Mouse (Mus musculus) natural killer cell, adult 2 months (primary cell): Measurements from ENCODE around the gene 6430571L13Rik.
"Not testable (repeated sequence)": the region's sequence is repeated elsewhere in the genome, so short reads cannot be mapped to it uniquely, and the experiment has no call there.

Source experiments
- DNase-seq, 2 experiments: peaks; one replicate each; pipeline ENCODE4 v3.0.0; 2022; ENCODE audit warnings: low spot score in 2 of 2

6430571L13Rik gene

DNA sequence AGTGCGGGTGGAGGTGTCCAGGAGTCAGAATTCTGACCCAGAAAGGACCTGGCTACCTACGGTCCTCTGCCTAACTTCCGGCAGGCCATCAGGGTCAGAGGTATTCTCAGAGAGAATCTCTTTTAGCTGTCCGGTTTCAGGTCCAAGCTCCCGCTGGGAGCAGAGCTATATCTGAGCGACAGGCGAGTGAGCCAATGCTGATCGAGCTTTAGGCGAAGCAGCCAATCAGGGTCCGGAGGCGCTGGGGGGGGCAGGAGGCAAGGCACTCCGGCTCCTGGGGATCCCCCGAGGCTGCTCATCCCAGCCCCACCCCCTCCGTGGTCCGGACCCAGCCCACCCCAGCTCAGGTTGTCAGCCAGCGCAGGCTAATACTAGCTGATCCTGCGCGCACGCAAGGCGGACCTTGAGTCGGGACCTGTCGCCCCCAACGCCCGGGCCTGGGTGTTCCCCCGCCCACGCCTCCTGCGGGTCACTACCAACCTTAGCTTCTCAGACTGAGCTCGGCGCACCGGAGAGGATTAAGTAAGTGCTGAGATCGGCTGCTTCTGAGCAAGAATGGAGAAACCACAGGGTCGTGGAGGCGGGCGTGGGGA, at the start of gene 6430571L13Rik:
TSS of gene 6430571L13Rik (plus strand) at position 336 of the 593 bp plus-strand sequence.
- peak; percentile 78 to 85 for DNase-seq

DNA sequence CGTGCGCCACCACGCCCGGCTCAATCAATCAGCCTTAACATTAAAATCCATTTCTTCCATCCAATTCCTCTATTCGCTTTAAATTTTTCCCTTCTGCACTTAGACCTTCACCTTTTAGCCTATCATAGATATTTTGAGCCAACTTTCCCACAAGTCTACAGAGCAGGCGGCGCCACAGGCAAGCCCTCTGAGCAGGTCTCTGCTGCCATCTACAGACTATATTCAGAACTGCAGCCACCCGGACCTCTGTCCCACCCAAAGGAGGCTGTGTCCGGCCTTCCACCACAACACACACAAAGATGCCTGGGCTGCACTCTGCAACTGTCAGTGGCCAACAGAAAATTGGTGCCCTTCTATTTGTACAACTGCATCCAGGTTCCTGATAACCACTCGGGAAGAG, 49.5 kb upstream of the 6430571L13Rik start:
- peak; percentile 83 to 84 for DNase-seq

DNA sequence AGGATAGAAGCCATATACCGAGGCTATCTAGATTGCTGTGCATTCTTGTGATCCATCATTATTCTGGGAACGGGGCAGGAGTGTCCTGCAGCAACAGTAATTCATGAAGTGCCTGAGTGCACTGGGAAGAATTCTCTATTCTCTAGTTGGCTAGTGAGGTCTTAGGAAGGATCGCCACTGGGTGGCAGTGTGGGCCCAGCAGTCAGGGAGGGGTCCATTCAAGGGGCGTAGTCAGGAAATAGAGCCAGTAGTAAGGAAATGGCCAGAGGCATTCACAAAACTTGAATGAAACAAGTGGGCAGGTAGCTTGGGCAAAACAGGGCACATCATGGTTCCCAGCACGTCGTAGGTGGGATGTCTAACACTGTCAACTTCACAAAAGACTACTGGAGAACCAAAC, 46.2 kb upstream of the 6430571L13Rik start:
- DNase-seq: peak; percentile 80 to 81

DNA sequence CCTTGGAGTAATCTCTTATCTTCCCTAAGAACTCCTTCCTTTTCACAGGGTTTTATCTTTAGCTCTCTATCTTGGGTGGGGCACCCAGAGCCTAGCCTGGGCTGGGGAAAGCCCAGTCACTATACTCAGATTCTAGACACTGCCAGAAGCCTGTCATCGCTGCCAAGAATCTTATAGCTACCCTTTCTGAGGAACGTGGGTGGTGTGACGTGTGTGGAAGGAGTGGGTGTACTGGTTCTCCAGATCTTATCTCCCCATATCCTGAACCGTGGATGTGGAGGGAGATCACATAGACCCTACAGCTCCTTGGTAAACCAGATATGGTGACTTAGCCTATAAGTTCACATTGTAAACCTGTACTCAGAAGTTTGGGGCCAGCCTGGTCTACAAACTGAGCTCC, 44.8 kb upstream of the 6430571L13Rik start:
- peak in 1 of 2 experiments; percentile 58 for DNase-seq

DNA sequence AAGGTAGTCTGAATTCAATTTTAAA, 44.6 kb upstream of the 6430571L13Rik start, which contains the start of gene Cish:
TSS of gene Cish (plus strand) at position 11 of the 25 bp plus-strand sequence.
- no peak for DNase-seq

DNA sequence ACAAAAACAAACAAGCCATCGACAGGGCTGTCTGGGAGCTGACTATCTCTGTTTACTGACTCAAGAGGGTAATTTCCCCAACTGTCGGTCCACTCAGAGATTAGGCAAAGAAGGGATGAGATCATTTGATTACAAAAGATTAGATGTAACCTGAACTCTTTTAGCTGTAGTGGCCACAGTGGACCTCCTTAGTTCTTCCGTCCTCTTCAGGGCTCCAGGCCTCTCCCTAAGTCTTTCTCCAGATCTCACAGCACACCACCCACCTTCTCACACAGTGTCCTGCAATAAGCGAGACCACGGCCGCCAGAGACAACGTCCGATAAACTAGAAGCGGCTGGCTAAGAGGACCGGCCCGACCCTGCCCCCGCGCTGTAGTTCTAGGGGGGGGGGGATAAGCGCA, 44.4 kb upstream of the 6430571L13Rik start:
- peak in 1 of 2 experiments; percentile 65 for DNase-seq

DNA sequence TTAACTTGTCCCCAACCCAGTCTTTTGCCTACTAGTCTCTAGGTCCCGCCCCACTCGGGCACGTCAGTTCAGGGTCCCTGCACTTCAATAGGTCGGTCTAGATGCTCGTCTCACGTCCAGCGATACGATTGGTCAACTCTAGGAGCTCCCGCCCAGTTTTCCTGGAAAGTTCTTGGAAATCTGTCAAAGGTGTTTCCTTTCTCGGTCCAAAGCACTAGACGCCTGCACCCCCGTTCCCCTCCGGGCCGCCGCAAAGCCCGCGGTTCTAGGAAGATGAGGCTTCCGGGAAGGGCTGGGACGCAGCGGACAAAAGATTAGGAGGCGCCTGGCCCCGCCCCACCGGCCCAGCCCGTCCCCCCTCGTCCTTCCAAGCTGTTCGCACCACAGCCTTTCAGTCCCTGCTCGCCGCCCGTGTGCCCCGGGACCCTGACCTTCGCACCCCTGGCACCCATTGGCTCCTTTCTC, 43.9 kb upstream of the 6430571L13Rik start:
- peak; percentile 81 for DNase-seq

DNA sequence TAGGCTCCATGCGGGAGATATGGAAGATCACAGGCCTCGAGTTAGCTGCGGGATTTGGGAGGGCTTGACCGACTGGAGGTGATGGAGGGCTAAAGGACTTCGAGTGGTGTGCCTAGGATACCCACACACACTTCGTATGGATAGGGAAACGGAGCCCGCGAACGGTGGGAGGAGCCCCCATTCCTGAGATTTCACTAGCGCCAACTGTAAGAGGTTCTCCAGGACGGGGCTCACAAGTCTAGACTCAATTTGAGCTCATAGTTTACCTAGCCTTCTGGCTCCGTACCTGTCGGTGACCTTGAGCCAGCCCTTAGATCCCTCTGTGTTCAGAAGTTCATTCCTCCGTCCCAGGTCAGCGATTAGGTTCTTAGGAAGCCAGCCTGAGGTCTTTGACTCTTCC, 43.3 kb upstream of the 6430571L13Rik start:
- no peak for DNase-seq

DNA sequence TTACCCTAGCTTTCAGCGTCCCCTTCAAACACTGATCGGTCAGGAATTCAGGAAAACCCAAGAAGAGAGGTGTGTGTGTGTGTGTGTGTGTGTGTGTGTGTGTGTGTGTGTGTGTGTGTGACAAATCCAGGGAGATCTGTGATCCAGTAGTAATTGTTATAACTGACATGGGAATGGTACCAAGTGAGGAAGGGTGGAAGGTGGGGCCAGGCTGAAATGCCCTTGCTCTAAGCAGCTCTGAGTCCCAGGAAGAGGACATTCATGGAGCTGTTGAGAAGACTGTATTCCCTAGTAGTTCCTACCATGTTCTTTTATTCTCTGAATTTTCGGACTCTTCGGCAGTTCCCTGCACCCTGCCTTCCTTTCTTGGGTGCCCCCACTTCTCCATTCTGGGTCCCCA, 42.7 kb upstream of the 6430571L13Rik start:
- no peak for DNase-seq

DNA sequence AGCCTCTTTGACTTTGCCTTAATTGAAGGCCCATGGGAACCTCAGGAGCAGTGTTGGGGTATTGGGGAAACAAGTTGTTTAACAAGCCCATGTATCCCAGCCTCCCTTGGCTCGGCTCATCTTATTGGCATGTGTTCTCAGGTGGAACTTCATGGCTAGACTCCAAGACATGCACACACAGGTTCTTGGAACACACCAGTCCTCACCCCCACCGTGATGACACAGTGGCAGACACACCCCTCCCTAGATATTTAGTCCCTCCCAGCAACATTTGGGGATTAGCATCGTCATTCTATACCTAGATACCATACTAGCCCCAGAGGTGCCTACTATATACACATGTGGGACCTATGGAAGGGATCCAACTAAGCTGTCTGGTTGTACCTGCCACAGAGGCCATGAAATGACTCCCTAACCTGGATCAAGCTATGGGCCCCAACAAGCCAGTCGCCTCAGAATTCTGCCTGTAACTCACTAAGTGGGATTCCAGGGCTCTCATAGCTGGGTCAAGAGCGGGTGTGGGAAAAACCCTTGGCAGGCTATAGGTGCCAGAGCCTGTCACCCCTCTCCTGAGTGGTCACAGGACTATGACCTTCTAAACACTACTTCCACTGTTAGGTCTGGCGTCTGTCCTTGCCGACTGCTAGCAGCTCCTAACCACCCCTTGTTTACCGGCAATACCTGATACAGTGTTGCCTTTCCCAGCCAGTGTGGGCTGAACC, 42.2 kb upstream of the 6430571L13Rik start:
- no peak for DNase-seq

DNA sequence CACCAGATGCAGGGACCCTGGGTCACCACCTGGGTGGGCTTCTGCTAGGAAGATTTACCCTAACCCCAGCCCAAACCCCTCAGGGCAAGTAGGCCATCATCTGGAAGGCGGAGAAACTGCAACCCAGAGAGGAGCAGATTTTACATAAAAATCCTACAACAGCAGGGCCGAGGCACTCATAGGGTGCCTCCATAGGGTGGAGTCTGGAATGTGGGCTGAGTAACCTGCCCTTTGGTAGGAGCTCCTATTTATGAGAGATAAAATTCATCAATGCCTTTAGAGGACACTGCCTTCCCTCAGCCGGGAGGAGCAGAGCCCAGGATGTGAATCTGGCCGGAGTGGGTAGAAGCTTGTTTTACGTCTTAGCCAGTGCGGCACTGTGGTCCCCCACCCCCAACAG, 41.5 kb upstream of the 6430571L13Rik start:
- DNase-seq: no peak

DNA sequence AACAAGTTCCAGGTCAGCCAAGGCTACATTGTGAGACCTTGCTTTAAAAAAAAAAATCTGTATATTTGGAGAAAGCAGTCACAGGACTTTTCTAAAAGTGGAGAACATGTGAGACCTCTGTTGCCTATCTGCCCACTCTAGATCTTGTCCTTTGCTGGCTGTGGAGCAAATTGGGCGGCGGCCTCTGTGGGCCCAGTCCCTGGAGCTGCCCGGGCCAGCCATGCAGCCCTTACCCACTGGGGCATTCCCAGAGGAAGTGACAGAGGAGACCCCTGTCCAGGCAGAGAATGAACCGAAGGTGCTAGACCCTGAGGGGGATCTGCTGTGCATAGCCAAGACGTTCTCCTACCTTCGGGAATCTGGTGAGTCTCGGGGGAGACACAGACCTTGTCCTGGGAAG, 40.6 kb upstream of the 6430571L13Rik start:
- no peak for DNase-seq

DNA sequence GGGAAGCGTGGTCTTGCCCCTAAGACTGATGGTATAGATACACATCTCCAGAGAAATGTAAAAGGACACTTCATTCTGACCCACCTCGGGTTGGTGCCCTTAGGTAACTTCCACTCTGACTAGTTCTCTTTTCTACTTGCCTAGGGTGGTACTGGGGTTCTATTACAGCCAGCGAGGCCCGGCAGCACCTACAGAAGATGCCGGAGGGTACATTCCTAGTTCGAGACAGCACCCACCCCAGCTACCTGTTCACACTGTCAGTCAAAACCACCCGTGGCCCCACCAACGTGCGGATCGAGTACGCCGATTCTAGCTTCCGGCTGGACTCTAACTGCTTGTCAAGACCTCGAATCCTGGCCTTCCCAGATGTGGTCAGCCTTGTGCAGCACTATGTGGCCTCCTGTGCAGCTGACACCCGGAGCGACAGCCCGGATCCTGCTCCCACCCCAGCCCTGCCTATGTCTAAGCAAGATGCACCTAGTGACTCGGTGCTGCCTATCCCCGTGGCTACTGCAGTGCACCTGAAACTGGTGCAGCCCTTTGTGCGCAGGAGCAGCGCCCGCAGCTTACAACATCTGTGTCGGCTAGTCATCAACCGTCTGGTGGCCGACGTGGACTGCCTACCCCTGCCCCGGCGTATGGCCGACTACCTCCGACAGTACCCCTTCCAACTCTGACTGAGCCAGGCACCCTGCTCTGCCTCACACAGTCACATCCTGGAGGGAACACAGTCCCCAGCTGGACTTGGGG, 40.0 kb upstream of the 6430571L13Rik start:
- DNase-seq: no peak

DNA sequence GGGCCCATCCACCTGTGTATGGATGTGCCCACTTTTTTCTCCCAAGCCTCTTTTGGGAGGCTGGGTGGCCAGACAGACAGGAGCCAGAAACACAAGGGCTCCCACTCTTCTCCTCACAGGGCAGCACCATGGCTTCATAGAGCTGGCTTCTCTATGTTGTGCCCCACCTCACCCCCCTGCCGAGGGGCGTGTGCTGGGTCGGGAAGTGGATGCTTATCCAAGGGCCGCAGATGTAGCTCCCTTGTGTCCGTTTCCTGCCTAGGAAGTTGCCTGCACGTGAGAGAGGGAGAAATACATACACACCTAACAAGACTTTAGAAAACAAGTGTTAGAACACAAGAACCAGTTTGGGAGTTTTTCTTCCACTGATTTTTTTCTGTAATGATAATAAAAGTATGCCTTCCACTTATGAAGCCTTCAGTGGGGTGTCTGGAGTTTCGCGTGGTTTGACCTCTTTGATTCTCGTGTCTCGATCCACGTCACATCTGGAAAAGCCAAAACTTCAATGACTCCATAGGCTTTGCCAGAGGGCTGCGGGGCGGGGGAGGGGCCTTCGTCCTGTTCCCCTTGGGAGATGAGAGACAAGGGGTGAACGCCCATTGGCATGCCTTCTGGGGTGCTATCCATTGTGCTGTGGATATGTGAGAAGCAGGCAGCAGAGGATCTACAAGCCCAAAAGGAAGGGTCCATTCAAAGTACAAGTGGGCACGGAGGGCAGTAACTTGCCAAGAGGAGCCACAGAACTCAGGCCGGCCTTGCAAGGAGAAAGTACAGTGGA, 38.7 kb upstream of the 6430571L13Rik start:
- no peak for DNase-seq

DNA sequence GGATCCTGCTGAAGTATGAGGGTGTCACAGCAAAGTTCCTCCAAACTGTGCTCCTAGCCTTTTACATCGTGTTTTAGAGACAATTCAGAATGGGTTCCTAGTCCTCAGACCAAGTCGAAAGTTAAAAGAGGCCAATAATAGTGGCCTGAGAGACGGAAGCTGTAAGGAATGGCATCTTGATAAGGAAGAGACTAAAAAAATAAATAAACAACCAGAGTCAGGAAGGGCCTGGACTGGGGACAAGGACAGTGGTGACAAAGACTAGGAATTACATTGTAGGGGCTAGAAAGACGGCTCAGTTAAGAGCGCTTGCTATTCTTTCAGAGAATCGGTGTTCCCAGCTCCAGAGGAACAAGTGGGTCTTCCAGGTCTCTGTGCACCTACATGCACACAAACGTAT, 37.8 kb upstream of the 6430571L13Rik start:
- DNase-seq: no peak

DNA sequence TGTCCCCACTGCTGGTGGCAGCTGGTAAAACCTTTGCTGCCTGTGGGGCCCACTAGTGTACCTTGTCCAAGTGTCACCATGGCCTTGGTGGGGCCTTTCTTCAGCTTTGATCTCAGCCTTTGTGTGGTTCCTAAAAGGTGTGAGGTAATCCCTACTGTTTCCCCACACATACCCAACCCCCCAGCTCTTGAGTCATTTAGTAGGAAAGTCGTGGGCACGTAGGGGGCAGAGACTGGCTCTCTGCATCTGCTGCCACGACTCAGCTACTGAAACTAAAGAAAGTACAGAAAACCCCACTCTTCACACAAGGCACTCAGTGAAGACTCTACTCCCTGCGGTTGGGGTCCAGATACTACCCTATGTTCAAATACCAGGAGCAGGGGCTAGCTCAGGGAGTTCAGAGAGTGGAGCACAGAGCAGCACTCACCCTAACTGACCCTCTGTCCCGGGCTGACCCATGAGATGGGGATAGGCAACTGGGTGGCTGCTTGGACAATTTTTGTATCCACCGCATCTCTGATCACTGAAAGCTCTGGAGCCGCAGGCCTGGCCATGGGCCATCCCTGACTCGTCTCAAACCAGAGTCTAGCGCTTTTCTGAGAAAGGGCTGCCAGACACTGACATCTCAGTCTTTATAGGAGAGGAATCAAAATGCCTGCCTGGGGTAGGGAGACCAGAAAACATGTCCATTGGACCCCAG, 37.1 kb upstream of the 6430571L13Rik start:
- DNase-seq: no peak

DNA sequence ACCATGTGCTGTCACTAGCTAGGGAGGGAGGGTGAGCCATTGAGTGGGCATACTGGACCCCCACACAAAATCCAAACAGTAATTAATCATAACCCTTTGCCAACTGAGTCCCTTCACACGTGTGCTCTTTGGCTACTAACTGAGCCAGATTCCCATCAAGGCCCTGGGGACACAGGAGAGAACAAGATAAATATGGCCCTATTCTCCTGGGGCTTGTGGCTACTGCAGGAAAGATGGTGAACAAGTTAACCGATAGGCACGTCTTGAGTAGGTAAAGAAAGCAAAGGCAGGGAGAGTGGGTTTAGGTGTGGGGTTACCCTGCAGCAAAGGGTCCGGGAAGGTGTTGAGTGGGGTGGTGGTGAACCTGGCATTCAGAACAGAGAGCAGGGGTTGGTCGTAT, 36.5 kb upstream of the 6430571L13Rik start:
- no peak for DNase-seq

DNA sequence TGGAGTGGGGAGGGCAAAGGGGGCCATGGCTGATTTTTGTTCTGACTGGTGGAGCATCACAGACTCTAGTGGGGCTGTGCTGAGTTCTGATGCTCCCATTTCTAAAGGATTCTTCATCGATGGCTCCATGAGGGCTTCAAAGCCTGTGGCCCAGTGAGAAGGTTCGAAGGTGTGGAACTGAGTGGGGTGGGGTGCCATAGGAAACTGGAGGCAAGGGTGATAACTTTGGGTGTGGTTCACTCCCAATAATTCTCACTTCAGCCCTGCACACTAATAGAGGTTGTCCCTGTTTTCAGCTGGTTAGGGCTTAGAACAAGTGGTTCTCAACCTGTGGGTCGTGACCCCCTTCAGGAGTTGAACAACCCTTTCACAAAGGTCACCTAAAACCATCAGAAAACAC, 36.0 kb upstream of the 6430571L13Rik start:
- DNase-seq: no peak

DNA sequence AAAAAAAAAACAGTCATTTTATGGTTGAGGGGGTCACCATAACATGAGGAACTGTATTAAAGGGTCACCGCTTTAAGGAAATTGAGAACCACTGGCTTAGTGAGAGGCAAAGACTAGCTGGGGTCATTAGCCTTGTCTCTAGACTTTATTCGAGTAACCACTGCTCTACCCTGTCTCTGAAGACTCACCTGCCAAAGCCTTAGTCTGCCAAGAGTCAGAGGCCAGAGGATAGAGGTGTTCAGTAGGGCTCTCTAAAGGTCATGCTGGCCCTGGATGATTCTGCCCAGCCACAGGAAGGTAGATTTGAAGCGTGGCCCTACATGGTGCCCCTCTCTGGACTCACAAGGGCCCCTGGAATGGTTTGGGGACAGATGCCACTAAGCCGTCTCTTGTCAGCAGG, 35.4 kb upstream of the 6430571L13Rik start:
- DNase-seq: no peak

DNA sequence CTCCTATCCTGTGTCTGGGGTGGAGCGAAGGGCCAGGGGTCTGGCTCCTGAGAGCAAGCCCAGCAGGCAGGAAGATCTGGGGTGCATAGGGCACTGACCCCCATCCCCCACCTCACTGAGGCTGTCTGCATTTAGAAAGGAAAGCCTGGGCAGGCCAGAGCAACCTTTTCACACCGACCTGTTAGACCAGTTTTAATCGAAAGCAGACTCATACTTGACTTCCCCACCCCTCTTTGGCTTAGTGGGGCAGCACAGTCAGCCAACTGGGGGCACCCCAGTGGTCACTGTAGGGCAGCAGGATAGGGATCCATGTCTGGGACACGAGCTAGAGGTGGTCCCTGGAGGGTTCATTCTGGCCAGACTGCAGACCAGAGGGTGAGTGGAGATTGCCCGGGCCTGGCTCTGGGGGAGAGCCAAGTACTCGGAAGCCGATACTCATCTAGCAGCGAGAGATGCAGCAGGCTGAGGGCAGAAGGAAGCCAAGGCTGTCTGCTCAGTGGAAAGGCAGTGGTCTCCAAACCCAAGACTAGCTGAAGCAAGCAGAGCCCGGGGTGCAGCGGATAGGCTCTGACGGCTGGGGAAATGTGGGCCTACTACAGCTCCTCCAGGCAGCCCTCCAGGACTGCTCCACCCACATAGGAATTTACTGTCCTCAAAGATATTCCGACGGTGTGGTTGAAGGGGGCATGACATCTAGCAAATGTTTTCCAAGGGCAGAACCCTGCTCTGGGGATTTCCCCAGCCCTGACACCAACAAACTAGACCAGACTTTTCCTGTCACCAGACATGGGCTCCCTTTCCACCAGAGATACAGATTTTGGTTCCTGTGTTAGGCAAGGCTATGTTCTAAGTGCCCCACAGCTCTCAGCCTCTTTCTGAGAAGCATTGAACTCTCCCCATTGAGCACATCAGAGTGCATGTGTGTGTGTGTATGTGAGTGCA, 34.5 kb upstream of the 6430571L13Rik start:
- no peak for DNase-seq

DNA sequence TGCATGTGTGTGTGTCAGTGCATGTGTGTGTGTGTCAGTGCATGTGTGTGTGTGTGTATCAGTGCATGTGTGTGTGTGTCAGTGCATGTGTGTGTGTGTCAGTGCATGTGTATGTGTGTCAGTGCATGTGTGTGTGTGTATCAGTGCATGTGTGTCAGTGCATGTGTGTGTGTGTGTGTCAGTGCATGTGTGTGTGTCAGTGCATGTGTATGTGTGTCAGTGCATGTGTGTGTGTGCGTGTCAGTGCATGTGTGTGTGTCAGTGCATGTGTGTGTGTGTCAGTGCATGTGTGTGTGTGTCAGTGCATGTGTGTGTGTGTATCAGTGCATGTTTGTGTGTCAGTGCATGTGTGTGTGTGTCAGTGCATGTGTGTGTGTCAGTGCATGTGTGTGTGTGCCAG, 33.7 kb upstream of the 6430571L13Rik start:
- DNase-seq: not testable (repeated sequence)
